Mouse (Mus musculus) liver, adult (tissue): ENCODE measurements around the gene Rln3.

Experiments
- GATA4 ChIP-seq: IDR thresholded peaks from 2 replicates; pipeline ENCODE4 v1.6.1; 2014; ENCODE audit warnings: mild to moderate bottlenecking, low read length; ENCODE audit not compliant: insufficient replicate concordance

Rln3 gene

DNA sequence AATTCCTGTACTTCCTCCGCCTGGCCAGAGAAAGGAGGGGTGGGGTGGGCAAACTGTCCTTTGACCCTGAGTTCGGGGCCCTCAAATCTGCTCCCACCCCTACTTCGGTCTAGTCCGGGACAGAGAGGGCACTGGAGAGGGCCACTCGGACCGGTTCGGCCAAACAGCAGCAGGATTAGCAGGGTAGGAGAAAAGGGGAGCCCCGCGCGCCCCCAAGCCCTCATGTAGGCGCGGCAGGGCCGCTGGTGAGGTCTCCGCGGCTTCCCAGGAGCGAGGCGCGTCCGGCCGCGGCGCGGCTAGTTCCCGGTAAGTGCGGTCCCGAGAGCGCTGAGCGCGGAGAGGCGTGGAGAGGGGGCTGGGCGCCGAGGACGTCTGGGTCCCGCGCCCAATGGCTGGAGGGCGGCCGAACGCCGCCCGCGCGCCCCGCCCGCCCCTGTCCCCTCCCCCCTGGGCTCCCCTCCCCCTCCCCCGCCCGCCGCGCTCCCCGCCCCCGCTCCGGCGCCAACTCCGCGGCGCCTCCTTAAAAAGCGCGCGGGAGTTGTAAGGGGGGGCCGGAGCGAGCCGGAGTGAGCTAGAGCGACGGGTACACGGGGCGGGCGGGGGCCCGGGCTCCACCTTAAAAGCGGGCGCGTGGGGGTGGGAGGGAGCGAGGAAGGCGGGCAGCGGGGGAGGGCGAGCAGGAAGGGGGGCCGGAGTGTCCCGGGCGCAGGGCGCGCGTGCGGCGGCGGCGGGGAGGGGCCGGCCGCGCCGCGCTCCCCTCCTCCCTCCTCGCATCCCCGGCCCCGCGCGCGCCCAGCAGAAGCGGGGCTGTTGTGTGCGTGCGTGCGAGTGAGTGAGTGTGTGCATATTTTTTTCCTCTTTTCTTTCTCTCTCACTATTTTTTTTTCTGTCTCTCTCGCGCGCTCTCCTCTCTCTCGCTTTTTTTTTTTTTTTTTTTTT lies 48.0 kb downstream of the Rln3 start:
- no peak for TF ChIP-seq GATA4

GRCm38 (mm10) chr8:83995973-83996372 lies 48.8 kb downstream of the Rln3 start:
- TF ChIP-seq GATA4 = no peak

DNA sequence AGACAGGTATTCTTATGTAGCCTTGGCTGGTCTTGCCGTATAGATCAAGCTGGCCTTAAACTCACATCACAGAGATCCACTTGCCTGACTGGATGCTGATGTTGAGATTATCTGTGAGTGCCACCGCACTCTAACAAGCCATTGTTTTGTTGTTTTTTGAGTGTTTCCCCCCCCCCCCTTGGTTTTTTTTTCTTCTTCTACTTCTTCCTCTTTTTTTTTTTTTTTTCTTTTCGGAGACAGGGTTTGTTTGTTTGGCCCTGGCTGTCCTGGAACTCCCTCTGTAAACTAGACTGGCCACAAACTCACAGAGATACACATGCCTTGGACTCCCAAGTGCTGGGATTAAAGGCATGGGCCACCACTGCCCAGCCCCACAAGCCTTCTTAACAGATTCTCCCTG lies 50.8 kb downstream of the Rln3 start:
- TF ChIP-seq GATA4 = no peak
